Mouse (Mus musculus) layer of hippocampus, adult 11-12 months (tissue): Measurements from ENCODE around the gene Cyp2d10.
"Not testable (repeated sequence)": the region's sequence is repeated elsewhere in the genome, so short reads cannot be mapped to it uniquely, and the experiment has no call there.

Source experiments
- DNase-seq: peaks from one replicate; pipeline ENCODE4 v3.0.0; 2022; ENCODE audit warnings: low spot score

Gene Cyp2d10

DNA sequence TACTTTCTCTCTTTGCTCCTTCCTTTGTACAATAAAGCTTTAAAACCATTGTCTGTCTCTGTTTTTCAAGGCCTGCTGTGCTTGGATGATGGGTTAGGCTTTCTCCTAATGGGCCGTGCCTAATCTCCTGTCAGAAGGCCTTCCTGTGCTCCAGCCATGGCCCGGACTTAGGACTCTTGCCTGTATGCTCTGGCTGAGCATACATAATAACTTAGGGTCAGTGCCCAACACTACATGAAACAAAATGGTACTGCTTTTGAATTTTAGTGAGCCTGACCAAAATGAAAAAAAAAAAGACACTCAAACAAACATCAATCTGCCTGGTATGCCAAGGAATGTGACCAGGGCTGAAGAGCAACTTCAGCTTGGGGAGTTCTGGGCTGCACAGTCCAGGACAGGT lies 5.5 kb downstream of the Cyp2d10 start:
- no peak for DNase-seq

DNA sequence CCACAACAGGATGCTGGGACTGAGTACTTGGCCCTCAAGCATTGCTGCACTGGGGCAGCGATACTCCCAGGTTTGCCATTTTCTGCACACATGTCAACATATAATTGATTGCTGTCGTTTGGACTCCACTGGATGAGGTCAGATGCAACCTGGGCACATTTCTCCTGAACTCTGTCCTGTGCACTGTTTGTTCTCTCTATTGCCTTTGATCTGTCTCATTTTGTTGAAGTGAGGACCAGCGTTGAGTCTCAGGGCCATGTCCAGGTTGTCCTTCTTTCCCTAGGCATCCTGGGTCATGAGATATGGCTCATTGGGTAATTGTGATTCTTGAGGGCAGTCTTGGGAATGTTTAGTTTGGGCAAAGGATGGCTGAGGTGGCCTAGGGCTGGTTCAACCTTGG lies 11.0 kb downstream of the Cyp2d10 start:
- DNase-seq = not testable (repeated sequence)

DNA sequence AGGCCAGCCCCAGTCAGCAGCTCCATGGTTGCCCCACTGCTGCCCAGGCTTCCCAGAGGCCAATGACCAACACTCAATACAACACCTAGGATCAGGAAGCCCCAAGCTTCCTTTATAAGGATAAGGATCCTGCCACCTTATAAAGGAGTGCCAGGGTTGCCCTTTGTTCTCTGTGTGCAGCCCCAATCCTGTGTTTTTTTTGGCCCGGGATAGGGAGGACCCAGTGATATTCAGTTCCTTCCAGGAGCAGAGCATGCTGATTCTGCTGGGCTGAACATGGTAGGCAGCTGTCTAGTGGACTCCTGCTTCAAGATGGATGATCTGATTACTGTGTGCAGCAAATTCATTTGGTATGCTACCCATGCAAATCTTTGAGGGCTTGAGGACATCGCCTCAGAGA lies 13.1 kb downstream of the Cyp2d10 start, which contains the start of gene Cyp2d11:
Gene Cyp2d11 (minus strand): TSS at position 101 of the 400 bp plus-strand sequence.
- DNase-seq = not testable (repeated sequence)

DNA sequence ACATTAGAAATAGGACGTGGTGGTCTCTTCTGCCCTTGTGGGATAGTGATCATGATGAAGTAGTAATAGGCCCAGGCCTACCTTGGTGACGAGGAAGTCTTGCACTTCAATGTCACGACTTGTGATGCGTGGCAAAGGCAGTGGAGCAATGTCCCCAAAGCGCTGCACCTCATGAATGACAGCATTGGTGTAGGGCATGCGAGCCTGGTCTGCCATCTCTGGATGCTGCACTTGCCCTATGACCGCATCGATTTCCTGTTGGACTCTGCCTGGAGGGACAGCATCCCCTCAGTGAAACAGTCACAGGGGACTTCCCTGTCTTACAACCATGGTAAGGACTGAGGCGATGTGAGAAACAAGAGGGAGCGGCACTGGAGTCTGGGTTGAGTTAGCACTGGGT lies 17.1 kb downstream of the Cyp2d10 start:
- DNase-seq = not testable (repeated sequence)

DNA sequence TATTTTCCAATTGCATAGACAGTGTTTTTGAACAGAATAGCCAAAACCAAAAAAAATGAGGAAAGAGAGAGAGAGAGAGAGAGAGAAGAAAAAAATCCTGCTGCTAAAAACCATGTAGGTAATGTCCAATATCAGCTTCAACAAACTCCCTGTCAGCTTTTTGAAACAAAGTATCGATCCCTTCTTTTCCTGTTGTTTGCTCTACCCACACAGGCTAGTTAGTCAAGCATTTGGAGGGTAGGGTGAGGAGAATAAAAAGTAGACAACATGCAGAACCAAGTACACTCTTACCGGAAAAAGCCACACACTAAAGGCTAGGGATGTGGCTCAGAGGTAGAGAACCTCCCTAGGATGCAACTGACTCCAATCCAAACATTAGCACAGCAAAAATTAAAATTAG lies 21.3 kb downstream of the Cyp2d10 start:
- DNase-seq = no peak

DNA sequence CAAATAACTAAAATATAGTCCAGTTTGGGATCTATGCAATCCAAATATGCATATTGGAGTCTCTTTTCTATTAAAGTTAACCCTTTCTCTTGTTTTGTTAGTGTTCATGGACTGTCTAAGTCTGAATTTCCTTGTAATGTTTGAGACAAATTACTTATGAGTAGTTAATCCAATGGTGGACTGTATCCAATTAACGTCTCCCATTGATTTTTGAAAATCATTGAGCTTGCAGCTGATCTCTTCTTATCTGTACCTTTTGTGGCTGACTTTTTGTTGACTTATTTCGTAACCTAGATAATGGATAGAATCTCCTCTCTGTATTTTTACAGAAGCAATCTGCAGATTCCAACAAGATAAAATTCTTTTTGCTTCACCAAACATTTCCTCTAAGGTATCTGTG lies 24.6 kb downstream of the Cyp2d10 start:
- DNase-seq = no peak

DNA sequence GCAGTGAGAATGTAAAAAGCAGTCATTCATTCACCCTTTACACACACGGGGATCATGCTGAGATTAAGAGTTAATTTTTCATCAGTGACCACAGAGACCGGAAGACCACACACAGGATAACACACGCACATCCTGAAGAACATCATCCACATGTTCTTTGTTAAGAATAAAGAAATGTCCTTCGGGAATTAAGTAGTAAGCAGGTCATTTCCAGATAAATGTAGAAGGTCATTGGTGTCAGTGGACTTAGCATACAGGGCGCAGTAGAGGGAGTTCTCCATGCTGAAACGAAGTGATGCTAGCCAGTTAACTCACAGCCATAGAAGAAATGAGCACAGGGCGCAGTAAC lies 26.3 kb downstream of the Cyp2d10 start:
- DNase-seq = no peak

DNA sequence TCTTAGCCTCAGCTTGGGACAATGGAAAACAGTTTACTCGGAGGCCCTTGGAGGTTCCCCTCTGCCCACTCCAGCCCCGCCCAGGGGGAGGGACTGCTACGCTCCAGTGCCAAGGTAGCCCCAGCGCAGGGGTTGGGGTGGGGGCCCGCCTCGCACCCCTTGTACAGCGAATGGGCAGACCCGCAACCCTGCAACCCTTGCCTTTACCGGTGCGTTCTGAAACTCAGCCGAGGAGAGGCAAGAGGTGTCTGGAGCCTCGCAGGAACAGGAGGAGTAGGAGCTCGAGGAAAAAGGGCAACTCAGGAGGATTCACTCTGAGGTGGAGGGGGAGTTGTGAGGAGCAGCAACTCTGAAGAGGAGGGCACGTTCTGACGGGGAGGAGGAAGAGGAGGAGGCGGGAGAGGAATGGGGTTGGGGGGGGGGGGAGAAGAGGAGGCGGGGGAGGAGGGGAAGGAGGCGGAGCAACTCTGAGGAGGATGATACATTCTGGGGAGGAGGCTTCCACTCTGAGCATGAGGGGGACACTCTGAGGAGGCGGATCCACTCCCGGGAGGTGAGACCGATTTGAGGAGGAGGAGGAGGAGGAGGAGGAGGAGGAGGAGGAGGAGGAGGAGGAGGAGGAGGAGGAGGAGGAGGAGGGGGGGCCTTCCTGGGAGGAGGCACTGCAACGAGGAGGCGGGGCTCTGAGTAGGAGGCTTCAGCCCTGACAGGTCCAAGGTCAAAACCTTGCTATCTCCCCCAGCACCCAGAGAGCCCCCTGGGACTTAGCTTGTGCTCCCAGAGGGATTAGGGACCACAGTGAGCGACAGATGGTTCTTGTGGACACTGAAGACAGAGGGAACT lies 26.9 kb downstream of the Cyp2d10 start, which contains the start of gene Cyp2d22:
Gene Cyp2d22 (minus strand): TSS at position 390 of the 843 bp plus-strand sequence.
- no peak for DNase-seq

DNA sequence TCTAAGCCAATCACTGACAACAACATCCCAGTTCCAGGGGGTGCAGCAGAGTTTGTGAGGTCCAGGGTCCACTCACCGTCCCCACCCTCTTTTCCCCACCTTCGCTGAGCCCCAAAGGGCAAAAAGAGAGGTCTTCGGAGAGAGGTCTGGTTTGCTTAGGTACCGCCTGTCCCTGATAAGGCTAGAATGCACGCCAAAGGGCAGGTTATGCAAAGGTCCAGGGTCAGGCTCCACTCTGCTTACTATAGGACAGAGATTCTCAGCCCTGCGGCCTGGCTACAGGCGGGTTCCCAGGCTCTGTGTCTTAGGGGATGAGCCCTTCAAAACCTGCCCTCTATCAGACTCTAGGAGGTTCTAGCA lies 27.5 kb downstream of the Cyp2d10 start:
- DNase-seq = no peak

DNA sequence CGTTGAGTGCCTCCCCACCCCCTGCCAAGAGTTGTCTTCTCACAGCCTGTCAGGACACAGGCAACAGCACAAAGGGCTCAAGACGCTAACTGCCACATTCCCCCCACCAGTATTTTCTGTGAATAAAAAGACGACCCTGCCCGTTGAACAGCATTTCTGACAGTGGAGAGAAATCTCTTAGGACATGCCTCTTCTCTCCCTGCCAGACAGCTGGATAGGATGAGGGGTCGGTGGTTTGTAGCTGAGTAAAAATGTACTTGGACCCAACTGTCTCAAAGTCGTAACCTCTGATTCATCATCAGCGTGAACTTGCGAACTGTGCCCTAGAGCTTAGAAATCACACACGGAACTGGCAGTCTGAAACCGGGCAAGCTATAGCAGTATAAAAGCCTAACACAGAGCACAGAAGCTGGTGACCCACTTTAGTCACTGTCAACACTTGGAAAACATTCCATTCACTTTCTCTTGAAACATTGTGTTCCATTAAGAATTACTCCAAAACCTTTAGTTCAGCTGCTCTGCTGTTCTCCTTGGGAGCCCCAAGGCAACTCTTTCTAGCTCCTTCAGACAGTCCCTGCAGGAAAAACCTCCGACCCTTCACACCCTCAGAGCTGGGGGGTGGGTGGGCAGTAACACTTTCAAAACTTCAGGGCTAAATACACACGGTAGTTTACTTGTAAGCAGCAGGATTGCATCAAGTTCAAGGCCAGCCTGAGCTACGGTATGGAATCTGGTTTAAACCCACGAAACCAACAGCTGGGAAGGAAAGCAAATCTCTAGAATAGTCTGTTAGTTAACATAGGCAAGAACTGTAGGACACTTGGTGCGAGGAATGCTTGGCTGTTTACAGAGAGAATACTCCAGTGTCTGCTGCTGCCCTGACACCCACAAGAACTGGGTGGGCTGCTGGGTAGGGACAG lies 28.5 kb downstream of the Cyp2d10 start:
- no peak for DNase-seq

DNA sequence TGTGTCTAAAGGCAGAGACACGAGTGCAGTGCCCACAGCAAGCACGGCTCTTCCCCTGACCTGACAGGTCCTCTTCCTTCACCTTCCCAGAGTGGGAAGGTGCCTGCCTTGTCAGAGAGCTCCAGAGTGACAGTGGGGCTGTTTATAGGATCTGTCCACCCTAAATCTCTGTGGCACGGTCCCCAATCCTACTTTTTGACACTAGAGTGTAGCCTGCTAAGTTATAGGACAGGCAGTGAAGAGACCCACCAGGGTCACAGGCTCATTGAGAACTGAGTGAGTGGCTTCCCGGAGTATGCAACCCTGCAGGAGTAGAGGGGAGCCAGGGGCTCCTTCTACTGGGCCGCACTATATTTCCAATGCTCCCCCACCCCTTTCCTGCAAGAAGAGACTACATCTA lies 29.3 kb downstream of the Cyp2d10 start:
- no peak for DNase-seq

DNA sequence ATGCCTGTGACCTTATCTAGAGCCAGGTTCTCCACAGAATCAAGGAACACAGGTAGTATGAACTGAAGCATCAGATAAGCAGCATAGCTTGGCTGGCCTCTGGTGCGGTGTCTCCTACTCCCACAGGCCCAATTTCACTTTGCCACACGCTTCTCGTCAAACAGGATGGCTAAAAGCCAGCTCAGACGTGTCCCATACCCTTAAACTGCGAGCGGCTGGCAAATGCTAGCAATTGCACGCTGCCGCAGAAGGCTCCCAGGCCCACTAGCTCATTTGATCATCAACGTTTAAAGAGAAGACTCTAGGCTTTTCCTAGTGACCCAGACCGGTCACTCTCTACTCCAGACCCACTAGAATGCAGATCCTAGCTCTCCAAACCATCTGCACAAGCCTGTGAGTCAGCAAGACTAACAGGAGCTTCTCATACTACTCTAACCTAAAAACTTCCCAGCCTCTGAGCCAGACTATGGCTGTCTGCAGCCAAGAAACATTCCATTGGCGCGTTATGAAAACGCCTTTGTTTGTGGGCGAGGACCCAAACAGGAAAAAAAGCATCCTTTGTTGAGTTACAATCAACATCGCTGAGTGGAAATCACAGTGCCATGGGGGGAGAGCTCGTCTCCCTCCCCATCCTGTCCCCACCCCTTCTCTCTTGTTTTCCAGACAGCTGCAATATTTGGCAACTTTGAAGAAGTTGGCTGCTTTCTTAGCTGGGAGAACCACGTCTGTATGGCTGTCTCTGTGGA lies 30.4 kb downstream of the Cyp2d10 start:
- DNase-seq = peak; percentile 75

DNA sequence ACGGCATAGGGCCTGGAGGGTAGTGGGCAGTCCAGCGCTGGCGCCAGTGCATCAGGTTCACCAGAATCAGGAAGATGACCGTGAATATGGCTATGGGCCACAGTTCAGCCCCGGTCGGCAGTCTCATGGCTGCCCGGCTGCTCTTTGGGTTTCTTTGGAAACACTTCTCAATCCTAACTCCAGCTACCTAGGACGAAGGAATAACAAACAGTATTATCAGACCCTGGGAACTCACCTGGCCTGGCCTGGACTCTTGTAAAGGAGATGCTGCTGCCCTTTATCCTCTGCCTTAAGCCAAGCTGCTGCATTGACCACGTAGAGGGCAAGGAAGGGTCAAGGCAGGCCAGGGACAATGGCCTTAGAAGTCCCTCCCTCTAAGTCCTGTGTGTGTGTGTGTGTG lies 31.1 kb downstream of the Cyp2d10 start:
- no peak for DNase-seq

DNA sequence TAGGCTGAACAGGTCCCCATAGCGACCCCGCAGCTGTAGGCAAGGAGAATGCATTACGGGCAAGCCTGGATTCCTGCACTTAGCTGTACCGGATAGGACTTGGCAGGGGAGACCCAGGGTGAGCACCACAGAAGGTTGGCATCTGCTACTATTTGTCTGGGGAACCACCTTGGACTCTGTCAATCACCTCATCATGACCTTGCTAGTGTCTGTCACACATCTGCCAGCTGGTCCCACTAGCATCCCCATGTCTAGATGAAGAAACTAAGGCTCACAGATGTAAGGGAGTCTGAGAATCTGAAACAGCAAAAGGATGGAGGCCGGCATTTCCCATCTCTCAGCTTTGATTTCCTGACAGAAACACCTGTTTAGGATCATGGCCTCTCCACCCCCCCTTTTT lies 32.6 kb downstream of the Cyp2d10 start:
- no peak for DNase-seq

DNA sequence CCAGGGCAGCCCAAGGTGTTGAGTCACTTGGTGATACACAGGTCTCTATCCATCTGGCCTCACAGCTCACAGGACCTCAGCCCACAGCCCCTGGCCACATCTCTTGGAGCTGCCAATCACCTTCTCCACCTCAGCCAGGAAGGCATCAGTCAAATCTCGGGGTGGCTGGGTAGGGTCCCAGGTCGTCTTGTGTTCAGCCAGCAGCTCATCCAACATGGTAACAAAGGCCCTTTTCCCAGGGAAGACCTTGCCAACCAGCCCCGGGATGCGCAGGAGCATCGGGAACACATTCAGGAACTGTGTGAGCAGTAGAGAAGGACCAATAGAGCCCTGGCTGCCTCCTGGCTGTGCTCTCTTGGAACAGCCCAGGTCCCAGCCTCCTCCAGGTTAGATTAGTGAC lies 34.0 kb downstream of the Cyp2d10 start:
- DNase-seq = no peak

DNA sequence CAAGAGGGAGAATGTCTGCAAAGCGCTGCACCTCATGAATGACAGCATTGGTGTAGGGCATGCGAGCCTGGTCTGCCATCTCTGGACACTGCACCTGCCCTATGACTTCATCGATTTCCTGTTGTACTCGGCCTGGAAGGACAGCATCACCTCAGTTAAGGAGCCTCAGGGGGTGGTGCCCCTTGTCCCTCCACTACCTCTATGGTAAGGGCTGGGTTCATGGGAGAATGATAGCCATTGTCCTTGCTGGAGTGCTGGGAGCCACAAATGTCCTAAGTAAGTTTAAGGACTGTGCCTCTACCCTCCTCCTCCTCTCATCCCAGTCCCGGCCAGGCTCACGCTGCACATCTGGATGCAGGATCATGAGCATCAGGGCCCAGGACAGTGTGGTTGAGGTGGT lies 34.5 kb downstream of the Cyp2d10 start:
- DNase-seq = no peak

DNA sequence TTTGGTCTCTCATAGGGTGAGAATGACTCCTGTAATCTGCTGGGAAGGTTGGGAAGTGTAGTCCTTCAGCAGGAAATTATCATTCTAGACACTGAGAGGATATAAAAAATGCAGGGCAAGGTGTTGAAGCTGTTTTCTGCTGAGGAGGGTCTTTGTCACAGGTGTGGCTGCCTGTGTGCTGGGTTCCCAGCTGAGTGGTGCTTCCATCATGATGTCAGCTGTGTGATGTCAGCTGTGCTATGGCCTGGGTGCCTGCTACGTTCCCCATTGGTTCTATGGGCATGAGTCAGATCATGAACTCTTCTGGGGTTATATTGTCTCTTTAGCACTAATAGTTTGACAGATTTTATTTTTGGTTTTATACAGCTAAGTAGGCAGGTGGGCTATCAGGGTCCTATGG lies 38.1 kb downstream of the Cyp2d10 start:
- DNase-seq = no peak

DNA sequence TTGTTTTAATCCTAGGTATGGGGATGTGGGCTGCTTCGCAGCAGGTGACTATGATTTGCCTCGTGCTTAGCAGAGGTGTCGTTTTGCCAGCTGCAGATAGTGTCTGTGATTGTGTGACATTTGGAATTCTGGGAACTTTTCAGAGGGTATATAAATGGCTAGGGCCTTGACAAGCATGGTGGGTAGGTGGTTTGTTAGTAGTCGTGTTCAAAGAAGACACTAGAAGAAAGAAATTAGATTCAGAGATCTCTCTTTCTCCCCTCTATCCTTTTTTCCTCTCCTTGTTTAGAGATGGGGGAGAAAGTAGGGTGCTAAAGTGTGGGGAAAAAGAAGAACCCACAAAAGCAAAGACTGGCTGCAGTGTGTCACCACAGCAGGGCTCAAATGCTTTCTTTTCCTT lies 38.8 kb downstream of the Cyp2d10 start:
- no peak for DNase-seq

DNA sequence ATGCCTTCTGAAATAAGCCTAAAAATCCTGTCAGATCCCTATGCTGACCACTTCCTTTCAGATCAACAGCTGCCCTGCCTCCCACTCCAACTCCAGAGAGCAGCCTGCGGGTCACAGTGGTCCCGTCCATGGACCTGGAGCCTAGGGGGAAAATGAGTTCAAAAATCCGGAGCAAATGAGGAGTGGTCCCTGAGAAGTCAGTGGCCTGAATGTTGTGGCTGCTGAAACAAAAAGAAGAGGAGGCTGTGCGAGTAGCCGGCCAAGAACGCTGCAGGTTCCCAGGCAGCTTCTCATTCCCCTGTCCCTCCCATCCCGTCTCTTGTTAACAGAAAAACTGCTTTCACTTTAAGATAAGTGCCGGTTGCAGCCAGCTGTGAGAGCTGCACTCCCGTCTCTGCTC lies 42.4 kb downstream of the Cyp2d10 start:
- DNase-seq = not testable (repeated sequence)

DNA sequence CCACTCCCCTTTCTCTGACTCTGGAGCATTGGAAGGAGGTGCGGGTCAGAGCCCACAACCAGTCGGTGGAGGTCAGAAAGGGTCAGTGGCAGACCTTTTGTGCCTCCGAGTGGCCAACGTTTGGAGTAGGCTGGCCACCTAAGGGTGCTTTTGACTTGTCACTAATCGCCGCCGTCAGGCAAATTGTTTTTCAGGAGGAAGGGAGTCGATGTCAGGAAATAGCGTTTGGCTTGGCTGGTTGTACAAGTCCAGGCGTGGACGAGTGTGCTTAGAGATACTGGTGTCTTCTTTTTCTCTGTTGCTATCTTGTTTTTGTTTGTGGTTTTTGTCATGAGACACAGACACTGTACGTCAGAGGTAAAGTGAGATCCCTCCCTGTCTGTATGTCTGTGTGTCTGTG lies 43.2 kb downstream of the Cyp2d10 start:
- not testable (repeated sequence) for DNase-seq

DNA sequence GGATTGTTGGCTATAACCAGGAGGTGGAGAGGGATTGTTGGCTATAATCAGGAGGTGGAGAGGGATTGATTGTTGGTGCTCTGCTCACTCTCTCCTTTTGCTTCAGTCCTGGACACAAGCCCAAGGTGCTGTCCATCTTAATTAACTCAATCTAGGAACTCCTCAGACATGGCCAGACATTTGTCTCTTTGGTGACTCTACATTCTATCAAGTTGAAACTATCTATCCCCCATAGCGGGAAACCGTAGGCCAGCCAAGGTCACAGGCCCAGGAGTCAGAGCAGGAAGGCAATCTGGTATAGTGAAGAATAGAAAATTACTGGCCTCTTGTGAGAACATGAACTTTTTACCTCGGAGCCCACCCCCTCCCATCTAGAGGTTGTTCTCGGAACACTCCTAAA lies 44.8 kb downstream of the Cyp2d10 start:
- no peak for DNase-seq

DNA sequence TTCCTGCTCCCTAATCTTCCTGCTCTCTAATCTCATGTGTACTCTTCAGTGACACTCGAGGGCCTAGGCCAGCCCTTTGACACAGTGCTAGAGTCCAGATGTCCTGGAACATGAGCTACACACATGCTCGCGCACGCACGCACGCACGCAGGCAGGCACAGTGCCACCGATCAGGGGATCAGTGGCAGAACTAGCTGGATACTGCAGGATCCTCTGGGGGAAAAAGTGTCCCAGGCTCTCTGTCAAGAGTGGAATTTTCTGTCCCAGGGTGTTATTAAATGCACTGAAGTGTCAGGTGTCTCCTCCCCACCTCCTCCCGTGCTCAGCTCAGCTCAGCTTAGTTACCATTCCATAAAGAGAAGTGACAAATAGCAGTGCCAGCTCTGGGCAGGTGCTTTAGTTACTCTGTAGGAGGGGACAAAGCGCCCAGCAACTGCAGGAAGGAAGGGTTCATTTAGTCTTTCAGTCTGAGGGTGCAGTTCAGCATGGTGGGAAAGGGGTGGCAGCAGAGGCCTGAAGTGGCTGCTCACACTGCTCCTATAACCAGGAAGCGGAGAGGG lies 45.5 kb downstream of the Cyp2d10 start:
- no peak for DNase-seq
